Mouse (Mus musculus) olfactory bulb, adult 2 months (tissue): ENCODE measurements at regions not wholly inside any gene's neighbourhood (a gene's known extent, or its start where the extent isn't known, plus 50 kb on each side); places are given as distances from the start of the nearest gene placed in this dataset.

Source experiments
- CTCF ChIP-seq: fragments of 200-500 bp; IDR thresholded peaks from 2 replicates; pipeline ENCODE4 v1.5.1; 2012; ENCODE audit warnings: low read depth, mild to moderate bottlenecking, low read length, moderate library complexity; ENCODE audit not compliant: insufficient read depth
- POLR2A ChIP-seq: fragments of 200-500 bp; IDR thresholded peaks from 2 replicates; pipeline ENCODE4 v1.6.1; 2012; ENCODE audit warnings: mild to moderate bottlenecking, low read depth, low read length, moderate library complexity; ENCODE audit not compliant: insufficient read depth

DNA sequence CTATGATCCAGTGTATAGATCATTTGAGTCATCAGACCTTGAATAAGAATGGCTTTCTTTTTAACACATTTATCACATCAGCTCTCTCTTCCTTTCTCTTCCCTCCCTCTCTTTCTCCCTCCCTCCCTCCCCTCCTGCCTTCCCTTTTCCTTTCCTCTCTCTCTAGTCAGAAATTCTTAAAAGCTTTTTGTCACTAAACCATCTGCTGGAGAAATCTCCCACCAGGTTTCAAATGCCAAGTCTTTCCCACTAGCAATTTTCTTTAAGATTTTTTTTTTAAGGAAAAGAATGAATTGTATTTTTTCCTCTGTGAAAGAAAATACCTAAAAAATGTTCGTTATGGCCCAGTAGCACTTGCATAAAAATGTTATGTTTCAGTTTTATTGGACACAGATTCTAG is 134.3 kb downstream of the Otoa start:
- TF ChIP-seq CTCF (no peak), POLR2A (no peak)
